In the genomic region with DNA sequence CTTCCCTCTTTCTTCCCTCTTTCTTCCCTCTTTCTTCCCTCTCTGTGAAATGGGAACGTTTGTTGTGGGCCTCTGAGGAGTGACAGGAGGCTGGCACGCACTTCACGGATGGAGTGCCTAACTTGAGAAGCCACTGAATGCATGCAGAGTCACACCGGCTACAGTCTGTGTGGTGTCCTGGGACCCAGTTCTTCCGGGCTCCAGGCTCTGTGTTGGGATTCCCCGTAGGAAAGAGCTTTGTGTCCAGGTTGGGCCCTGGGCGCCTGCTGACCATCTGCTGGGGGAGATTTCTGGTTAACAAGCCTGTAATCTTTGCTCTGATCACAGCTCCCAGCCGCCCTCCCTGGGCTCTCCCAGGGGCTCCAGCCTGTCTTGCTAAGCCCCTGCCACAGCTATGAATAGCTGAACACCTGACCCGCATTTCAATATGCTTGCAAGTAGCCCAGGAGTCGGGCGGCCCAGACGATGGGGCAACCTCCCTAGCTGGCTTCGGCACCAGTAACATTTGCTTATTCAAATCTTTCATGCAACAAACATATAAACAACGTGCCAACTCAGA, we compare ENCODE assay signal across 21 mouse cellular contexts.
DNase-seq lines count a peak whose midpoint lies in the region; ATAC-seq and TF ChIP-seq lines count a peak whose summit lies in the region.
"Had no signal": no experiment of that assay in that cellular context is flagged by ENCODE, and none has a peak within 500 bp of the region (broad histone marks: within the 10 kb centered on the region; RNA-seq: fewer than 3 reads in every experiment).

No protein-coding gene starts in this region.

- no peaks in the 10 kb centered on the region for H3K36me3 ChIP-seq in forebrain, postnatal 0 days (ENCODE audit: insufficient read depth)
- no peaks in the 10 kb centered on the region for H3K36me3 ChIP-seq in forebrain, embryonic 14.5 days (ENCODE audit: control insufficient read depth, insufficient read depth, low read length)
- no peaks in the 10 kb centered on the region for H3K36me3 ChIP-seq in neural tube, embryonic 13.5 days
- no peaks in the 10 kb centered on the region for H3K36me3 ChIP-seq in neural tube, embryonic 15.5 days
- no peaks in the 10 kb centered on the region for H3K36me3 ChIP-seq in midbrain, embryonic 13.5 days
- H3K36me3 ChIP-seq: heart, embryonic 12.5 days; kidney, embryonic 15.5 days; limb, embryonic 13.5 days; lung, embryonic 15.5 days had no signal

- WGBS in forebrain, postnatal 0 days, result 23% methylated on average over 14 of the region's 14 CpGs
- WGBS in forebrain, embryonic 14.5 days, result 24% methylated on average over 14 of the region's 14 CpGs
- WGBS in neural tube, embryonic 13.5 days, result 34% methylated on average over 14 of the region's 14 CpGs
- 20% methylated on average over 14 of the region's 14 CpGs for WGBS in neural tube, embryonic 15.5 days
- 10% methylated on average over 14 of the region's 14 CpGs for WGBS in midbrain, embryonic 13.5 days

- no peak overlapping the region for H3K27ac ChIP-seq in forebrain, postnatal 0 days (ENCODE audit: low read depth, low read length)
- H3K27ac ChIP-seq in forebrain, embryonic 14.5 days (ENCODE audit: low read depth, low read length), result no peak overlapping the region
- H3K27ac ChIP-seq in neural tube, embryonic 13.5 days (replicated peaks), result peak overlapping the region; percentile 43; the same call in 1 of the 2 replicates
- H3K27ac ChIP-seq in neural tube, embryonic 15.5 days (replicated peaks), result no peak overlapping the region
- H3K27ac ChIP-seq in midbrain, embryonic 13.5 days, result peak overlapping the region; percentile 67
- H3K27ac ChIP-seq: heart, adult 2 months; kidney, embryonic 15.5 days; limb, embryonic 13.5 days; lung, embryonic 15.5 days had no signal

- no peak overlapping the region for H3K9ac ChIP-seq in forebrain, postnatal 0 days
- no peak overlapping the region for H3K9ac ChIP-seq in forebrain, embryonic 14.5 days (ENCODE audit: low read length)
- H3K9ac ChIP-seq in neural tube, embryonic 13.5 days, result no peak overlapping the region
- H3K9ac ChIP-seq in neural tube, embryonic 15.5 days (replicated peaks), result no peak overlapping the region
- H3K9ac ChIP-seq in midbrain, embryonic 13.5 days (replicated peaks), result 0 out of 2 replicates have a peak overlapping the region, but pooled peaks have one; percentile 20
- H3K9ac ChIP-seq: heart, embryonic 12.5 days; kidney, embryonic 15.5 days; limb, embryonic 13.5 days; lung, embryonic 15.5 days had no signal

- no peak overlapping the region for H3K4me2 ChIP-seq in forebrain, postnatal 0 days (ENCODE audit: low read depth)
- H3K4me2 ChIP-seq in forebrain, embryonic 14.5 days (ENCODE audit: low read length), result no peak overlapping the region
- H3K4me2 ChIP-seq in neural tube, embryonic 13.5 days, result no peak overlapping the region
- no peak overlapping the region for H3K4me2 ChIP-seq in neural tube, embryonic 15.5 days
- peak overlapping the region; percentile 10; the same call in 1 of the 2 replicates for H3K4me2 ChIP-seq in midbrain, embryonic 13.5 days (replicated peaks)
- H3K4me2 ChIP-seq: heart, embryonic 12.5 days; kidney, embryonic 15.5 days; limb, embryonic 13.5 days; liver, embryonic 11.5 days; lung, embryonic 15.5 days had no signal

- TF ChIP-seq CTCF in forebrain, postnatal 0 days (IDR thresholded peaks at IDR 0.05; ENCODE audit: low read depth), result no peak

- H3K27me3 ChIP-seq in forebrain, postnatal 0 days (ENCODE audit: insufficient read depth, low read length), result no peaks in the 10 kb centered on the region
- no peaks in the 10 kb centered on the region for H3K27me3 ChIP-seq in forebrain, embryonic 14.5 days (replicated peaks; ENCODE audit: control insufficient read depth, insufficient read depth, low read length)
- H3K27me3 ChIP-seq in neural tube, embryonic 13.5 days, result peaks cover 24% of the 10 kb centered on the region
- peaks cover 9% of the 10 kb centered on the region; the same call in 1 of the 2 replicates for H3K27me3 ChIP-seq in neural tube, embryonic 15.5 days (replicated peaks)
- peaks cover 45% of the 10 kb centered on the region for H3K27me3 ChIP-seq in midbrain, embryonic 13.5 days

- no peaks in the 10 kb centered on the region for H3K9me3 ChIP-seq in forebrain, postnatal 0 days (ENCODE audit: low read length)
- no peaks in the 10 kb centered on the region for H3K9me3 ChIP-seq in forebrain, embryonic 14.5 days (replicated peaks; ENCODE audit: control insufficient read depth, low read length)
- no peaks in the 10 kb centered on the region for H3K9me3 ChIP-seq in neural tube, embryonic 13.5 days
- H3K9me3 ChIP-seq in neural tube, embryonic 15.5 days (replicated peaks), result no peaks in the 10 kb centered on the region
- no peaks in the 10 kb centered on the region for H3K9me3 ChIP-seq in midbrain, embryonic 13.5 days
- H3K9me3 ChIP-seq: heart, embryonic 12.5 days; kidney, embryonic 15.5 days; limb, embryonic 13.5 days; lung, embryonic 15.5 days had no signal

- no peak for DNase-seq in forebrain, postnatal 0 days
- no peak for DNase-seq in forebrain, embryonic 14.5 days (ENCODE audit: low spot score)
- no peak for DNase-seq in B cell, adult 2 months
- no peak for DNase-seq in Muller cell, postnatal 12 days (ENCODE audit: inconsistent ontology term)
- DNase-seq: adrenal gland, postnatal 25 days; cerebellum, adult 18-20 months; heart, adult 2 months; heart, postnatal 4 days; kidney, adult 18-20 months; kidney, postnatal 25 days; thymus, adult 2 months; thymus, postnatal 4 days had no signal

- 0 out of 2 replicates have a peak, but pooled peaks have one; percentile 25 for ATAC-seq in forebrain, postnatal 0 days
- no peak; the same call in 1 of the 2 replicates for ATAC-seq in forebrain, embryonic 14.5 days
- ATAC-seq in neural tube, embryonic 13.5 days (ENCODE audit: low read depth), result peak; percentile 24; the same call in 1 of the 2 replicates
- ATAC-seq in neural tube, embryonic 15.5 days (ENCODE audit: low FRiP score), result no peak
- peak; percentile 79 for ATAC-seq in midbrain, embryonic 13.5 days

- no peaks in the 10 kb centered on the region for H3K4me1 ChIP-seq in forebrain, postnatal 0 days (ENCODE audit: insufficient read depth)
- H3K4me1 ChIP-seq in forebrain, embryonic 14.5 days (ENCODE audit: control insufficient read depth, insufficient read depth, low read length), result no peaks in the 10 kb centered on the region; the same call in 1 of the 2 replicates
- H3K4me1 ChIP-seq in neural tube, embryonic 13.5 days (replicated peaks), result peaks cover 21% of the 10 kb centered on the region
- H3K4me1 ChIP-seq in neural tube, embryonic 15.5 days, result peaks cover 8% of the 10 kb centered on the region; the same call in 1 of the 2 replicates
- peaks cover 24% of the 10 kb centered on the region for H3K4me1 ChIP-seq in midbrain, embryonic 13.5 days (replicated peaks)
- H3K4me1 ChIP-seq: heart, embryonic 12.5 days; kidney, embryonic 15.5 days; limb, embryonic 13.5 days; lung, embryonic 15.5 days had no signal

- H3K4me3 ChIP-seq in forebrain, postnatal 0 days (ENCODE audit: low read depth, low read length), result no peak overlapping the region
- H3K4me3 ChIP-seq in forebrain, embryonic 14.5 days (ENCODE audit: low read depth, low read length), result no peak overlapping the region
- H3K4me3 ChIP-seq in neural tube, embryonic 13.5 days, result no peak overlapping the region
- H3K4me3 ChIP-seq in neural tube, embryonic 15.5 days (replicated peaks), result no peak overlapping the region
- no peak overlapping the region for H3K4me3 ChIP-seq in midbrain, embryonic 13.5 days (replicated peaks)
- H3K4me3 ChIP-seq: erythroblast, embryonic 14.5 days; heart, adult 2 months; heart, embryonic 12.5 days; kidney, embryonic 15.5 days; limb, embryonic 13.5 days; lung, embryonic 15.5 days had no signal

Comparison
In these comparisons a context has a peak if more than half of its experiments do, and no peak if none do; other contexts are left out.
1. ATAC-seq: peak in forebrain, postnatal 0 days (single experiment), neural tube, embryonic 13.5 days (single experiment) and midbrain, embryonic 13.5 days (single experiment); none in forebrain, embryonic 14.5 days (single experiment) and neural tube, embryonic 15.5 days (single experiment).
2. H3K27ac ChIP-seq: peak in neural tube, embryonic 13.5 days (single experiment) and midbrain, embryonic 13.5 days (single experiment); none in forebrain, postnatal 0 days (single experiment), forebrain, embryonic 14.5 days (single experiment) and neural tube, embryonic 15.5 days (single experiment).